Mouse (Mus musculus) embryo, embryonic 11.5 days (tissue): ENCODE data around the gene Zzef1.

Experiments used
- DNase-seq: peaks from one replicate; pipeline ENCODE4 v3.0.0-alpha.2; 2012; ENCODE audit warnings: low read depth, low spot score

Zzef1 gene

DNA sequence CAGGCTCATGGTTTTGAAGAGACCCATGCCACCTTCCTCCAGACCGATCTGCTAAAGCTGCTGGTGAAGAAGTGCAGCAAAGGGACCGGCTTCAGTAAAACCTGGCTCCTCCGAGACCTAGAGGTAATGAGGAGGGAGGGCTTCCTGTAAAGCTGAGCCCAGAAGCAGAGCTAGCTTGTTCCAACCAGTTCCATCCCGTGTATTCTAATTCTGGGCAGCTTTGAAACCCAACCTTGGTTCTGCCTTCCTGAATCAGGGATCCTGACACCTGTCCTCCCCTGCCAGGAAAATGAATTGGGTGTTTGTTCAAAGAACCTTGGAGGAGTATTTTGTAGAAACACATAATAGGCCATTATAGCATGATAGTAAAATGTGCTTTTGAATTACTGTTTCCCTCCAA lies 112.4 kb downstream of the Zzef1 start:
- DNase-seq, result no peak

DNA sequence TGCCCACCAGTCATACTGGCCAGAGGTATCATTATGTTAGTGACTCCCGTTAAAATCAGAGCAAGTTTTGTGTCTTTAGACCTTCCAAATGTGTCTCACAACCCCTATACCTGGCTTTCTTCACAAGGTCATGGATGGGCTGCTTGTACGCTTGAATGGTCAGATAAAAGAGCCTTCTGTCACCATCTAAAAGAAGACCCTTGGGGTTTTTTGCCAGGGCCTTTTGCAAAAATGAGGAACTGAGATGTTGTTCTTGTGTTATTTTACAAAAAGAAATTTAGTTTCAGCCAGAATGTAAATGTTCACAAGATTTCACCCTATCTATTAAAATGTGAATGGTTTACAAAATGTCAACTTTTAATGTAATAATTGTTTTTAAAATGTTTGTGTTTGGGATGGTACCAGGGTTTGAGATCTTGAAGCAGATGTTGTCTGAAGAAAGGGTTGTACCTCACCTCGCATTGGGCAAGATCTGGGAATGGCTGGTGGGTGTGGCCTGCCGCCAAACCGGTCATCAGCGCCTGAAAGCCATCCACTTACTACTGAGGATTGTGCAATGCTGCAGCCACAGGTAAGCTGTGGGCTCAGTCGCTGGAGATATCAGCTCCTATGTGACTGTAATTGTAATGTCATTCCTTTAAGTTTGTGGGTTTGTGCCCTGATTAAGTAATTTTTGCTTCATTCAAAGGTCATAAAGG lies 121.4 kb downstream of the Zzef1 start:
- no peak for DNase-seq

DNA sequence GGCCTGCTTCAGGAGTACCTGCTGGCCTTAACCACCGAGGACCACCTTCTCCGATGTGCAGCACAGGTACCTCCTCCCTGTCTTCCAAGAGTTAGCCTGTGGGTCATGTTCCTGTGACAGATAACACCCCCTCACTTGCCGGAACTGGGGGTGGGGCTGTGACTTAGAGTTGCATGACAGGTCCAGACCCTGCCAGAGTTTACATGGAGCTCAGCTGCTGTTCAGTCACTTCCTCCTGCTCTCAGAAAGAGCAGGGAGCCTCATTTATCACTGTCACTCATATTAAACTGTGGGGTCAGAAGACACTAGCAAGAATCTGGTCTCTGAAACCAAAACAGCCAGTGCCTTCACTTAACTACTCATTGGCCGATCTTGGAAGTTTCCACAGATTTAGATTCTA lies 127.1 kb downstream of the Zzef1 start:
- no peak for DNase-seq

DNA sequence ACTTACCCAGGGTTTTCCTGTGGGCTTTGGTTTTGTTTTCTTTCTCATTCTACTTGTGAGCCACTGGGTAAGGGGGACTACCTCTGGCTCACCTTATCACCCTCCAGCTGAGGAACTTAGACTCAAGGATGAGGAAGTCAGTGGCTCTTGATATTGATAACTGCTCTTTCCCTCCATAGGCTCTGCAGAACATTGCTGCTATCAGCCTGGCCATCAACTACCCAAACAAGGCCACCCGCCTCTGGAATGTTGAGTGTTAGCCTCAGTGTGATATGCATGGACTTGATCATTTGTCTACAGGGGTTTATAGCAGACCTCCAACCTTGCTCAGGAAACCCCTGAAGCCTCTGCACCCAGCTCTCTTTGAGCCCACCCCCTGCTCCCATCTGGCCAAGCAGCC lies 128.4 kb downstream of the Zzef1 start:
- no peak for DNase-seq

DNA sequence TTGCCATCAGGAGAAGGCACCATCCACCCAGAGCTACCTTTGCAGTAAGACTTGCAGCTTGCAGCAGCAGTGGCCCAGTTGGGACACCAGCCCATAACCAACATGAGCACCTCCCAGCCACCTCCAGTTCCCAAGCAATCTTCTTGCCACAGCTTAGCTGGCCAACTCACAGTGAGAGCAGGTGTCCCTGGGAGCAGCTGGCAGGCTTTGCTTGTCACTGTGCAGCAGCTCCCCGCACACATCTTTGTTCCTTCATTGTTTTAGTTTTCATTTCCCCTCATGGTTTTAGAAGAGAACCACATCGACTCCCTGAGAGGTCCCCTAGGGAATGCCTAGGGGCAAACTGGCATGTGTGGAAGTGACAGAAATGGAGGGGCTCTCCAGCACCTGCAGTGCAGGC lies 129.0 kb downstream of the Zzef1 start:
- no peak for DNase-seq

DNA sequence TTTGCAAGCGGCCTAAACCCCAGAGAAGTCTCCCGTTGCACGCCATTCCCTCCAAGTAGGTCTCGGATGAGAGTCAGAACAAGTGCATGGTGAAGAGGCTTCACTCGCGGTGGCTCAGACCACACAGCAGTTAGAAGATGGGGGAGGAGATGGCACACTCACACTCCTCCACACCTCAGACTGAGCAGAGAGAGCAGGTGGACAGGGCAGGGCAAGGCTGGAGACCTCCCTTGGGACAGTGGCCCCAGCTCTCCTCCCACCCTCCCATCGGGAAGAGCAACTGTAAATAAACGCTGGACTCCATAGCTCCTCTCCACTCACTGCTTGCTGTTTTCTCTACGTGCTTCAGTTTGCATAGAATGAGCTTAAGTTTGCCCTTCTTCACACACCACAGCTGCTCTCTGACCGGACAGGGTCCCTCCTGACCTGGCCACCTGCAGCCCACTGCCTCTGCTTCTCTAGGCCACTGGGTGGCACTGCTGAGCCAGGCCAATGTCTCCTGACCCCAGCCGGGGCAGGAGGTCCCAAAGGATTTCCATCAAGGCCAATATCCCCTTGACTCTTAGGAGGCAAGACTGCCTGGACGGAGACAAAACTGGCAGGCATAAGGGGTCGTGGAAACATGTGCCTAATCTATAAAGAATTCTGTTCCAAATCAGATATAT lies 130.3 kb downstream of the Zzef1 start:
- DNase-seq, result peak; percentile 51

DNA sequence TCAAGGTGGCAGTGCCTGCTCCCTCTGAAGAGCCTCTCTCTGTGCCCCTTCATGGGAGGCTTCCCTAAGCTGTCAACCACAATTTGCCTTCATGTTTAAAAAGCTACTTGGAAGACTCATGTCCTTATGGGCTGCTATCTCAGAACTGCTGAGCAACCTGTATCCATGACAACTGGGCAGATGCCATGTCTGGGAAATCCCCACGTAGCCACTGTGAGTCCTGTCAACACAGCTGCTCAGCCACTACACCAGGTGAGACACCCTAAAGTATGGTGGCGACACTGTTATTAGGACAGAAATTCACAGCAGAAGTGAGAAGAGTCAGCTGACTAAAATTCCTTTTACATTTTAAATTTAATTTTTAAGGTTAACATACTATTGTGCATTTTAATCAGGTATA lies 132.5 kb downstream of the Zzef1 start:
- no peak for DNase-seq

DNA sequence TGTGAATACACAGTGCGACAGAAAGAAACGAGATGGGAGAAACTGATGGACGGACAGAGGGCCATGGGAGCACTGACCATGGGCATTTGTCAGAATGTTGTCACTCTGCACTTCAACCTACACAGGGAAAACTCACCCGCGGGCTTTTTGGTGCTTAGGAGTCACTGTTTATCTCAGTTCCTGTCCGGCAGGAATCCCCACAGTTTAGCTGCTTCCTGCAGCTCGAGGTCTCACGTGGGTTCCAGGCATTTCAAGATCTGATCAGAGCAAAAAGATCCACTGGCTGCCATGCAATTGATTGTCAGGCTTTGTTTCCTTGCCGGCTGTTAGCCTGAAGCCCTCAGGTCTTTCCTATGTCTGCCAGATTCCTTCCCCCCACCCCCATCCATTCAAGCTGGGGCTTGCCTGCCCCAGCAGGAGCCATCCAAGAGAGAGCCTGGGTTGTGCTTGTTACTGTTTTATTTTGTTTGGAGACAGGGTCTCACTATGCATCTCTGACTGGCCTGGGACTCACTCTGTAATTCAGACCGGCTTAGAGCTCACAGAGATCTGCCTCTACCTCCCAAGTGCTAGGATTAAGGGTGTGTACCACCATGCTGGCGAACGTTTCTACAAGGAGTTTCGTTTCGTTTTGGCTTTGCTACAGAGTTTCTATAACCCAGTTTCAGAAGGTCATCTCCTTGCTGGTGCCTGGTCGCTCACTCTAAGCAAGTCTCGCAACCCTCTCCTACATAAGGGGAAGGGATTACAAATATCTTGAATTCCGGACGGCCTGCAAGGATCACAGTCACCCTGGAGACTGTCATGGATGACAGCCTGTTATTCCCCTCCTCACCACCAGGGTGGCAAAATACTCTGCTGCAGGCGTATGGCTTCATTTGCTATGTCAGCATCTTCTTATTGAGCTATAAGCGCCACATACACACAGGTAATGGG lies 144.4 kb downstream of the Zzef1 start:
- no peak for DNase-seq

DNA sequence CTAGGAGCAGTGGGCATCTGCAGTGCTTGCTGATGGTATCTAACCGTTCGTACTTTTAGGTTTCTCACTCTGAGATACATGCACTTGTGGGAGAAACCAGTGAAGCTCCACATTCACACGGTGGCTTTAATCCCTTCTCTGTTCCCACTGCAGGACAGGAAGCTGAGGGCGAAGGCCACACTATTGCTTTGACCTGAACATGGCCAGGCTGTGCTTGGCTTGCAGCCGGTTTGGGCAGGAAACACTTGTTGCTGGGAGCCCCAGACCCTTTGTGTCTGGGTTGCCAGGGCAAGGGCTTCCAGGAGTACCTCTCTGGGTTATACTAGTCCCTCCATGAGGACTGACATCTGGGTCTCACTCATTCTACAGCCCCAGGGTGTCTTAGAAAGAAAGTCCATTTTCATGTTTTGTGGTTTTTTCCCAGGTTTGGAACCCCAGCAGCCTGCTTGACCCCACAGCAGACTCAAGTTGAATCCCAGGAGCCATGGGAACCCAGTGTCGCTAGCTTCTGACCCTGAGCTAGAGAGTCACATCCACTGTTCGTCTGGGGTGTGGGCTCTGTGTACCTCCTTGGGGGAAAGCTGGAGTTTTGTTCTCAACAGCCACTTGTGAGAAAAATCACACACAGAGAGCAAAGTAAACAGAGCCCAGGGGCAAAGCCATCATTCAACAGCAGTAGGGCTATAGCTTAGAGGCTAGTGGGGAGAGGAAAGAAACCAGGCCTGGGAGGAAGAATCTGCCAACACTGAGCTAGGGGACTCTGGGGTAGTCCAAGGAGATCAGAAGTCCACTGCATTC lies 149.2 kb downstream of the Zzef1 start:
- no peak for DNase-seq

DNA sequence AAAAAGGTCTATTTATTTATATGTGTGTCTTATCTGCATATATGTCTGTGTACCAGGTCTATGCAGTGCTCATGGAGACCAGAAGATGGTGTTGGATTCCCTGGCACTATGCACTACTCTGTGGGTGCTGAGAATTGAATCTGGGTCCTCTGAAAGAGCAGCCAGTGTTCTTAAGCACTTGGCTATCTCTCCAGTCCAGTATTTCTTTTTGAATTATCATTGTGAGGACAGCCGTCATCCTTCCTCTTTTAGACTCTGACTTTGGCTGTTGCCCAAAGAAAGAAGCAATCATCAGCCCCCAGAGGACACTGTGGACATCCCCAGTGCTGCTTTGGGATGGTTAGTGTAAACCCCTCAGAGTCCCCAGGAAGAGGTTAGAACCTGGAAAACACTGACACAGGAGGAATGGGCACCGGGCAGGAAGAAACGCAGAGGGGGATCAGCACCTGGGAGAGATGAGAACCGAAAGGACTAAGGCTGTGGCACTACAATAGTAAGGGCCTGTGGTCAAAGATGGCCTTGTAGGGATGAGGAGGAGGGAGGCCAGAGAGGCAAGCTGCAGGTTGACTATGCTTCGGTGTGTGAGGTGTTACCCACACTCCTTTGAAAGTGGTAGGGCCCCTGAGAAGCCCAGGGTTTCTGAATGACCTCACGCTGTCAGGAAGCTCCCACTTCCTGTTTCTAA lies 150.0 kb downstream of the Zzef1 start:
- DNase-seq, result no peak

DNA sequence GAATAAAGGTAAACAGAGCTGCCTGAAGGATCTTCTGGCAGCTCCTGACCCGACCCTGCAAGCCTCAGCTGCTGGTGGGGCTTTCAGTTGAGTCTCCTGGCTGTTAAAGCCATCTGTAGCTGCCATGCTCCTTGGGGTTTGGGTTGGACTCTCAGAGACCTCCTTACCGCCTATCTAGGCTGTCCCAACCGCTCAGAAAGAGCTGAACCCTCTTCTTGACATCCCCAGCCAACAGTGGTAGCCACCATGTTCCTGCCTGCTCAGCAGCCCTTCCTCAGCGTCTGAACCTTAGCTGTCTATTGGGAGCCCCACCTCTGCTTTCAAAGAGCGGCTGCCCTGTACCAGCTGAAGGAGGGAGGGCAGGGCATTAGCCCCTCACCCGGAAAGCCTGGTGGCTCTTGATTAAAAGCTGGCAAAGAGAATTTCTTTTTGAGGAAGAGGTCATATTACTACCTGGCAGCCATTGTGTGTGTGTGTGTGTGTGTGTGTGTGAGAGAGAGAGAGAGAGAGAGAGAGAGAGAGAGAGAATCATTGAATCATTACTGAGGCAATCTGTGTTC lies 150.6 kb downstream of the Zzef1 start:
- DNase-seq, result no peak

DNA sequence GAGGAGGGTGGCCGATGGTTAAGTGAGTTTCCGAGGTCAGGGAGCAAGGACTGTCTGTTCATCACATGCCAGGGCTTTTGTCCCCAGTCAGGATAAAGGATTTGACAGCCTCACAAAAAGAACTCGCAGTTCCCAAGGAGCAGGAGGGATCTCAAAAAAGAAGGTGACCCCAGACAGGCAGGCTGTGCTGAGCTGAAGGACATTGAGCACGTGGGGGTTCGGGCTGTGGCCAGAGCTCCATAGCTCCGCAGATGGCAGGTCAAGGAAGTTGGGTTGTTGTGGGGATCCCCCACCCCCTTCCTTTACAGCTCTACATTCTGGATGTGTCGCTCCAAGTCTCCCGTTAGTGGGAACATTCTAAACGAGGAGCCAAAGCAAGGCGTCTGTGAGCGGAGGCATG lies 151.8 kb downstream of the Zzef1 start:
- DNase-seq, result no peak

DNA sequence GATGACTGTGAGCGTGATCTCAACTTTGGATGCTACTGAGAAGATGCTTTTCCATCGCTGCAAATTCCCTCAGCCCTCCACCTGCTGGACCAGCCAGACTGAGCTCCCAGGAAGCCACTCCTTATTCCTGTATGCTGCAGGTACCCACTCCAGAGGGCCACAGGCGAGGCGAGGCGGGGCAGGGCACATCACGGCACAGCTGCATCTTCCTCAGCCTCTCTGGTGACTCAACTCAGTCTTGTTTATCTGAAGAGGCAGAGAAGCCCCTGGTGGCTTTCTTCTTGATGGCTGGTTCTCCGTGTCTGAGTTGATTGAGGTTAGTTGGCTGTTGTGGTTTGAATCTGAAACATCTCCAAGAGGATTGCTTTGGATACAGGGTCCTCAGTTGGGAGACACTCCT lies 152.2 kb downstream of the Zzef1 start:
- no peak for DNase-seq

DNA sequence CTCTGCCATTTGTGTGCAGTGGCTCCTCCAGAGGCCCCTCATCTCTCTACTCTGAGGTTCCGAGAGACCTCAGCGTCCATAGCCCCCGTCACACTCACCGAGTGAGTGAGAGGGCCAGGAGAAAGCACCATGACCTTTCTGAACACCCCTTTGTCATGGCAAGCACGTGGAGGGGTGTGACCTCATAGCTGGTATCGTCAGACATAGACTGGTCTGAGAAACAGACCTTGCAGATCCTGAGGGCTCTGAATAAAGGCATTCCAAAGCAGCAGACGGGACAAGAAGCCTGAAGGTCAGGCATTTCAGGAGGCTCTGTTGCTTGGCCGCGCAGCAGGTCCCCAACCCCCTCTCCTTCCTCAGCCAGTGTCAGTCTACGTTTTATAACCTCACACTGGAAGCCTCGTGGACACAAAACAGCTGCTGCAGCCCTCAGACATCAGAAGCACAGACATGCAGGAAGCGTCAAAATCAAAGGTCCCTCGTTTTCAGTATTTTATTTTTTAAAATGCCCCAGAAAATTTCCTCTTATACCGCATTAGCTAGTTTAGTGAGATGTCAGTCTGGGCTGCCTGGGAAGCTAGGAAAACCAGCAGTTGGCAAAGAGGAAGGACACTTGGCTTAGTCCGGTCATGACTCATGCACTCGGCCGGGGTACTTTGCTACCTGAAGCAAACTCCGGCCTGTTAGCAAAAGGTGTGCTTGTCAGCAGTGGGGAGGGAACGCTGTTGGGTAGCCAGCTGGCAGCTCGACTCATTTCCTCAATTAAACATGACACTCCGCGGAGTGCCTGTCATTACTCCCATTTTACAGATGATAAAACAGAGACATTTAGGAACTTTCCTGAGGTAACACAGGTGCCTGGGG lies 155.3 kb downstream of the Zzef1 start:
- DNase-seq, result no peak

DNA sequence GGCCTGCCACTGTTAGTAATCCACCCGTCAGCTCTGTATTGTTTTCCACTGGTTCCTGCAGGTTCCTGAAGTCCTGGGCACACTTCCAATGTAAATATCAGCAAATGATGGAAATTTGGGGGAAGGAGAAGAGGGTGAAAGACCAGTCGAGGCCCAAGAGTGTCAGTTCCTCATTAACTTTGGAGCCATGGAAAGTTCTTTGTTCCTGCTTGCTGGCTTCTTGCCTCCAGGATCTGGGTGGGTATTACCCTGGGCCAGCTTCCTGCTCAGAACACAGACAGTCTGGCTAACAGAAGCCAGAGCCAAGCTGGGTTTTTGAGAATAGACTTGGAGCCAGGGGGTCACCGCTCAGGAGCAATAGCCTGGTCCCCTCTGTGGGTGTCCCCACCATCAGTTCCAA lies 156.2 kb downstream of the Zzef1 start:
- no peak for DNase-seq

DNA sequence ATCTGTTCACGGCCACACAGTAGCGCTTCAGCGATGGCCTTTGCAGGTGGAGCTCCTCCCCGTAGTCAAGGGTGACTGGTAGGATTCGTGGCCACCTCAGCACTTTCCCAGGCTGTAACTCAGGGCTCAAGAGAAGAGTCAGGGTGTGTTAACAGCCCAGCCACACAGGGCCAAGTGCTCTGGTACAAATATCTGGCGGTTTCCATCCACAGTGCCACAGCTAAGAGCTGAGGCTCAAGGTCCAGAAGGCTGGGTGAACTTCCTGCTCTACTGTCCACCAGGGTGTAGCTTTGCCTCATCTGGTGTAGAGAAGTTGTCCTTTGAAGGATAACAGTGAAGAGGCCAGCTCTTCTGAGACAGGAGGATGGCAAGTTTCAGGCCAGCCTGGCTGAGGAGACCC lies 156.7 kb downstream of the Zzef1 start:
- no peak for DNase-seq

DNA sequence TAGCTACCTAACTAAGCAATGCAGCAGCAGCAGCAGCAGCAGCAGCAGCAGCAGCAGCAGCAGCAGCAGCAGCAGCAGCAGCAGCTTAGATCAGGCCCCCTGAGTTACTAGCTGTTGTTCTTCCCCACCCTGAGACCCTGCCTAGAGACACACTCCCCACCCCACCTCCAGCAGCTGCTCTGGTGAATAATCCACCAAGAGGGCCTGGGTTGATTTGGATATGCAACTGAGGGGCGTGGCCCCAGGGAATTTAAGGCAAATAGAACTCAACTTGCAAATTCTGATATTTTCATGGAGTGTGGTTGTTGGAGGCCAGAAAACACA lies 157.1 kb downstream of the Zzef1 start:
- no peak for DNase-seq

DNA sequence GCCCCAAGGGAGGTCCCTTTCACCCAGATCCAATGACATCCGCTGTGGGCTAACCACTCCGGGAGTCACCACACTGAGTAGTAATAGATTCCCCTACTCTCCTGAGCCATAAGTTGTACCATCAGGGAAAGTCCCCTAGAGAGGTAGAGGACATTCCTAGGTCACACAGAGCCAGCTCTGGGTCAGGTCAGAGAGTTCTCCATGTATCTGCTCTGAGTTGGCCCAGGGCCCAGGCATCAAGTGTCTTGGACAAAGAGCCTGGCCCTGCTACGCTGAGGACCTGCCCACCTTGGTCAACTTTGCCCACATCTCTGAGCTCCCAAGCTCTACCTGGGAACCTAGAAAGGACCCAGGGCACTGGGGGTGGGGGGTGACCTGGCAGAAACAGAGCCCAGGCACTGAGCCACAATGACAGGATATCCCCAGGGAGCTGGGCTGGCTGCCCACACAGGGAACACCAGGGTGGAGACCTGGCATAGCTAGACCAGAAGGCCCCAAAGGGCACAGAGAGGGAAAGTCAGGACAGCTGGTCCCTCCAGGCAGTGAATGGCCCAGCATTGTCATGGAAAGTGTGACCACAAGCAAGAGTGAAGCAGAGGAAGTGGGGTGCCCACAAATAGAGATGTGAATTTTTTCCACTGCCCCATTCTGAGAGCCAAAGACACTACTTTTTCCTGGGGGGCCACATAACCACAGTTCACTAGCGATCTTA lies 157.6 kb downstream of the Zzef1 start:
- DNase-seq, result no peak

DNA sequence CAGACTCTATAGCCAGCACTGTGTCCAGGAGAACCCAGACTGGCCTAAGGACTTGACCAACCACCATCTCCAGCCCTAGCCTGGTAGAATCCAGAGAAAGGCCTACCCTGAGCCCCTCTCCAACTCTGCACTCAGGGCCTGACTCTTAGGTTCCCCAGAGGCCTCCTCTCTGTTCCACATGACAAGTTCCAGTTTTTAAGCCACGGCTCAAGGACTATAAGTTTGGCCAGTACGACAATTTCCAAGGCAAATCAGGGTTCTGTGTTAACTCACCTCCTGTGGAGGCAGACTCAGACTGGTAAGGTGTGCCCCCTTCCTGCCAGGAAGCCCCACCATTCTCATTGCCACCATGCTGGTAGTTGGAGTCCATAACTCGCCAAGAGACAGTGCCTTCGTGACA lies 158.2 kb downstream of the Zzef1 start:
- DNase-seq, result no peak
